Mouse (Mus musculus) layer of hippocampus, adult 11-12 months (tissue): ENCODE measurements around the gene Intu.

ENCODE experiments used
- DNase-seq: peaks from one replicate; pipeline ENCODE4 v3.0.0; 2022; ENCODE audit warnings: low spot score

The Intu gene

GRCm38 (mm10) chr3:40685855-40686515, 154.9 kb downstream of the Intu start:
- no peak for DNase-seq

- no peak for DNase-seq
Observed at GRCm38 (mm10) chr3:40686836-40687235, 155.8 kb downstream of the Intu start.

- no peak for DNase-seq
Observed at GRCm38 (mm10) chr3:40687588-40687987, 156.5 kb downstream of the Intu start.

GRCm38 (mm10) chr3:40691566-40691965, 160.5 kb downstream of the Intu start:
- DNase-seq = no peak

GRCm38 (mm10) chr3:40693435-40693834, 162.3 kb downstream of the Intu start:
- DNase-seq = no peak

GRCm38 (mm10) chr3:40693960-40694359, 162.9 kb downstream of the Intu start:
- DNase-seq = no peak

- no peak for DNase-seq
Observed at GRCm38 (mm10) chr3:40694438-40694837, 163.4 kb downstream of the Intu start.

- DNase-seq = no peak
Observed at GRCm38 (mm10) chr3:40695162-40695561, 164.1 kb downstream of the Intu start.

GRCm38 (mm10) chr3:40698834-40699233, 167.7 kb downstream of the Intu start:
- DNase-seq = no peak

- DNase-seq = no peak
Observed at GRCm38 (mm10) chr3:40704816-40705430, 173.8 kb downstream of the Intu start.

GRCm38 (mm10) chr3:40708655-40709054, 177.6 kb downstream of the Intu start, which contains the start of gene Slc25a31:
Slc25a31 (plus strand) TSS chr3:40708855.
- no peak for DNase-seq

GRCm38 (mm10) chr3:40716056-40716455, 185.0 kb downstream of the Intu start:
- DNase-seq = no peak

- no peak for DNase-seq
Observed at GRCm38 (mm10) chr3:40719022-40719421, 187.9 kb downstream of the Intu start.

- no peak for DNase-seq
Observed at GRCm38 (mm10) chr3:40738381-40738912, 207.4 kb downstream of the Intu start.

GRCm38 (mm10) chr3:40744024-40744835, 213.1 kb downstream of the Intu start, which contains the start of gene Hspa4l:
Hspa4l (plus strand) TSS chr3:40744495.
- no peak for DNase-seq

GRCm38 (mm10) chr3:40744836-40745660, 214.0 kb downstream of the Intu start:
- peak; percentile 89 for DNase-seq

GRCm38 (mm10) chr3:40745661-40746547, 214.8 kb downstream of the Intu start:
- no peak for DNase-seq
